Mouse (Mus musculus) hindbrain, embryonic 16.5 days (tissue): ENCODE measurements around the gene Grb10. TPM values are rescaled to one million over a fixed set of nuclear protein-coding genes. Genes with fewer than 3 reads are reported as not detected.

Experiments
- ATAC-seq: fragments of 200-750 bp; cut with Nextera tagmentation; 2 replicates; pipeline ENCODE4 v1.8.0; 2017; ENCODE audit warnings: moderate TSS enrichment, moderate library complexity
- H3K27ac ChIP-seq: fragments of 300-500 bp; sonication (generic); 2 replicates; pipeline ENCODE4 v1.5.1; 2014; ENCODE audit warnings: low read depth, mild to moderate bottlenecking, control low read depth, low read length, moderate library complexity
- H3K27me3 ChIP-seq: fragments of 300-500 bp; sonication (generic); replicated peaks from 2 replicates; pipeline ENCODE4 v1.6.1; 2014; ENCODE audit warnings: low read length; ENCODE audit not compliant: control insufficient read depth, insufficient read depth
- H3K36me3 ChIP-seq: fragments of 300-500 bp; sonication (generic); 2 replicates; pipeline ENCODE4 v1.6.1; 2014; ENCODE audit warnings: mild to moderate bottlenecking, low read length, moderate library complexity, mixed read lengths; ENCODE audit not compliant: control insufficient read depth, insufficient read depth
- H3K4me1 ChIP-seq: fragments of 300-500 bp; sonication (generic); 2 replicates; pipeline ENCODE4 v1.6.1; 2014; ENCODE audit warnings: low read depth, low read length; ENCODE audit not compliant: control insufficient read depth, insufficient read depth
- H3K4me2 ChIP-seq: fragments of 300-500 bp; sonication (generic); 2 replicates; pipeline ENCODE4 v1.6.1; 2014; ENCODE audit warnings: mild to moderate bottlenecking, low read length, control low read depth, moderate library complexity
- H3K4me3 ChIP-seq: fragments of 300-500 bp; sonication (generic); 2 replicates; pipeline ENCODE4 v1.5.1; 2014; ENCODE audit warnings: mild to moderate bottlenecking, low read length, control low read depth, moderate library complexity
- H3K9ac ChIP-seq: fragments of 300-500 bp; sonication (generic); 2 replicates; pipeline ENCODE4 v1.6.1; 2014; ENCODE audit warnings: low read depth, mild to moderate bottlenecking, control low read depth, low read length, moderate library complexity
- H3K9me3 ChIP-seq: fragments of 300-500 bp; sonication (generic); 2 replicates; pipeline ENCODE4 v1.6.1; 2014; ENCODE audit warnings: mild to moderate bottlenecking, low read length, moderate library complexity; ENCODE audit not compliant: control insufficient read depth
- WGBS: fragments of 180-500 bp; shearing (Covaris S2); extraction: QIAGEN DNeasy Blood & Tissue Kit; methylation state at CpG from one replicate; pipeline ENCODE4 v1.1.7; 2014; 5-methylcytosine and 5-hydroxymethylcytosine counted together
- polyA plus RNA-seq: library from polyadenylated mRNA; unstranded; fragments of >200 nt; fragmentation: Nextera tagmentation; extraction: Ambion mirVana; gene quantifications from 2 replicates; pipeline ENCODE4 v1.2.1, GENCODE M21; 2015

Gene Grb10
- polyA plus RNA-seq, 1 experiment from 2014 or later: 72.7 TPM

- H3K4me3 ChIP-seq: no peak overlapping the region
Measured at GRCm38 (mm10) chr11:11928586-11928985, 109.9 kb downstream of the Grb10 start.

GRCm38 (mm10) chr11:11923900-11924299 lies 114.6 kb downstream of the Grb10 start:
- ATAC-seq: no peak
- Histone ChIP-seq H3K36me3 (no peaks in the 10 kb centered on the region), H3K27me3 (no peaks in the 10 kb centered on the region), H3K9ac (no peak overlapping the region), H3K4me1 (no peaks in the 10 kb centered on the region), H3K4me2 (no peak overlapping the region), H3K9me3 (no peaks in the 10 kb centered on the region), H3K27ac (no peak overlapping the region), H3K4me3 (no peak overlapping the region)
- 23% methylated on average over 3 of the region's 3 CpGs for WGBS

More at GRCm38 (mm10) chr11:11928586-11928985, 109.9 kb downstream of the Grb10 start:
- Histone ChIP-seq H3K9me3 (no peaks in the 10 kb centered on the region), H3K36me3 (peaks cover 3% of the 10 kb centered on the region; the same call in 1 of the 2 replicates), H3K9ac (no peak overlapping the region), H3K27me3 (no peaks in the 10 kb centered on the region), H3K4me2 (no peak overlapping the region), H3K27ac (no peak overlapping the region), H3K4me1 (no peaks in the 10 kb centered on the region)
- no peak for ATAC-seq
- 86% methylated on average over 2 of the region's 2 CpGs for WGBS

- Histone ChIP-seq H3K9me3 (no peaks in the 10 kb centered on the region), H3K4me2 (no peak overlapping the region), H3K4me3 (no peak overlapping the region), H3K27ac (no peak overlapping the region), H3K36me3 (no peaks in the 10 kb centered on the region), H3K27me3 (no peaks in the 10 kb centered on the region), H3K4me1 (no peaks in the 10 kb centered on the region), H3K9ac (no peak overlapping the region)
- WGBS: 89% methylated on average over 3 of the region's 3 CpGs
- no peak for ATAC-seq
Measured at GRCm38 (mm10) chr11:11923345-11923744, 115.1 kb downstream of the Grb10 start.

- WGBS: 81% methylated on average over 2 of the region's 2 CpGs
- Histone ChIP-seq H3K4me2 (no peak overlapping the region), H3K9ac (no peak overlapping the region), H3K27ac (no peak overlapping the region), H3K4me1 (no peaks in the 10 kb centered on the region), H3K27me3 (no peaks in the 10 kb centered on the region), H3K36me3 (no peaks in the 10 kb centered on the region), H3K4me3 (no peak overlapping the region), H3K9me3 (no peaks in the 10 kb centered on the region)
- ATAC-seq: no peak
Measured at GRCm38 (mm10) chr11:11922106-11922505, 116.4 kb downstream of the Grb10 start.

GRCm38 (mm10) chr11:11907703-11908413 lies 130.6 kb downstream of the Grb10 start:
- no peaks in the 10 kb centered on the region for H3K9me3 ChIP-seq
- H3K9ac ChIP-seq: no peak overlapping the region
- WGBS: 61% methylated on average over 7 of the region's 7 CpGs
- no peaks in the 10 kb centered on the region for H3K27me3 ChIP-seq
- no peaks in the 10 kb centered on the region for H3K4me1 ChIP-seq
- ATAC-seq: no peak
- no peak overlapping the region for H3K4me3 ChIP-seq
- no peaks in the 10 kb centered on the region for H3K36me3 ChIP-seq
- no peak overlapping the region for H3K27ac ChIP-seq
- H3K4me2 ChIP-seq: no peak overlapping the region

- ATAC-seq: no peak
- H3K4me1 ChIP-seq: no peaks in the 10 kb centered on the region
- no peaks in the 10 kb centered on the region for H3K27me3 ChIP-seq
- no peak overlapping the region for H3K27ac ChIP-seq
- H3K9me3 ChIP-seq: no peaks in the 10 kb centered on the region
- H3K9ac ChIP-seq: no peak overlapping the region
- H3K36me3 ChIP-seq: no peaks in the 10 kb centered on the region
- H3K4me3 ChIP-seq: no peak overlapping the region
- H3K4me2 ChIP-seq: no peak overlapping the region
Measured at GRCm38 (mm10) chr11:11905518-11905917, 133.0 kb downstream of the Grb10 start.

GRCm38 (mm10) chr11:11904995-11905394 lies 133.5 kb downstream of the Grb10 start:
- H3K27ac ChIP-seq: no peak overlapping the region
- H3K9ac ChIP-seq: no peak overlapping the region
- H3K4me2 ChIP-seq: no peak overlapping the region
- WGBS: 62% methylated on average over 5 of the region's 5 CpGs
- ATAC-seq: no peak
- no peaks in the 10 kb centered on the region for H3K36me3 ChIP-seq
- no peaks in the 10 kb centered on the region for H3K4me1 ChIP-seq
- H3K9me3 ChIP-seq: no peaks in the 10 kb centered on the region
- no peaks in the 10 kb centered on the region for H3K27me3 ChIP-seq
- no peak overlapping the region for H3K4me3 ChIP-seq

- no peaks in the 10 kb centered on the region for H3K4me1 ChIP-seq
- ATAC-seq: no peak
- H3K27ac ChIP-seq: no peak overlapping the region
- no peaks in the 10 kb centered on the region for H3K36me3 ChIP-seq
- no peak overlapping the region for H3K9ac ChIP-seq
- 68% methylated on average over 5 of the region's 5 CpGs for WGBS
- no peaks in the 10 kb centered on the region for H3K9me3 ChIP-seq
- H3K4me3 ChIP-seq: no peak overlapping the region
- no peak overlapping the region for H3K4me2 ChIP-seq
- no peaks in the 10 kb centered on the region for H3K27me3 ChIP-seq
Measured at GRCm38 (mm10) chr11:11901509-11901908, 137.0 kb downstream of the Grb10 start.

GRCm38 (mm10) chr11:11898496-11898895 lies 140.0 kb downstream of the Grb10 start:
- no peak for ATAC-seq
- 86% methylated on average over 3 of the region's 3 CpGs for WGBS

More at GRCm38 (mm10) chr11:11898496-11898895, 140.0 kb downstream of the Grb10 start:
- Histone ChIP-seq H3K4me2 (no peak overlapping the region), H3K9ac (no peak overlapping the region), H3K4me1 (no peaks in the 10 kb centered on the region), H3K27me3 (no peaks in the 10 kb centered on the region), H3K36me3 (no peaks in the 10 kb centered on the region), H3K4me3 (no peak overlapping the region), H3K27ac (no peak overlapping the region), H3K9me3 (no peaks in the 10 kb centered on the region)
